Mouse (Mus musculus) Muller cell, postnatal 12 days (primary cell): ENCODE data around the gene Klhdc10.
A peak's percentile ranks its signal among the peaks of the same experiment; 100 is the strongest.
"Not testable (repeated sequence)": the region's sequence is repeated elsewhere in the genome, so short reads cannot be mapped to it uniquely, and the experiment has no call there.

Experiments
- DNase-seq: peaks from one replicate; pipeline ENCODE4 v3.0.0-alpha.2; 2015; ENCODE audit errors: inconsistent ontology term

The Klhdc10 gene

DNA sequence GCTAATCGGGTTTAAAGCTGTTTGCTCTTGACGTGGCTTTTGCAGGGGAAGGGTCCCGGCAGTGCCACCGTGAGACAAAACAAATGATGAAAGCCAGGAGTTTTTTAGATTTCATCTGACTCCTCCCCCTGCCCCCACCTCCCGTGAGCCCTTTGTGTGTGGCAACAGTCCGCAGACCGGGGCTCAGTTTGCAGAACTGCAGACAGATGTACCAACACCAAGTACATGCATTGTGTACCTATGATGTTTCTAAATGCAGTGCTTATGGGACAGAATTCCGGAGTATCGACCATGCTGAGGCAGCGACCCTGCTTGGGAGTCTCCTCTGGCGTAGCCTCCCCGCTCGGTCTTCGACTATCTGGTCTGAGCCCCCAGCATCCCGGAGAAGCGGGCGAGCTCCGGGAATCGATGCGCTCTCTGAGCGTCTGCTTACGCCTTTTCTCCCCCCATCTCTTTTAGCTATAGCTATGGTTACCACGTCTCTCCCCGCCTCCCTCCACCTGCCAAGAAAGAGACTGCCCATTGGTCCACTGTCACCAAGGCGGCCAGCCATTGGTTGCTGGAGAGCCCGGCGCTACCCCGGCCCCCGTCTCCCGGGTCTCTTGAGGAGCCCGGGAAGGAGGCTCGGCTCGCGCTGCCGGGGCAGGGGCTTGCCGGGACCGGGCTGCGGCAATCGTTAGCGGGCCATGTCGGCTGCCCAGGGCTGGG lies at the start of gene Klhdc10:
Gene Klhdc10, plus strand, starts transcription at position 561 of the 708 bp plus-strand sequence.
- DNase-seq: peak; percentile 99

DNA sequence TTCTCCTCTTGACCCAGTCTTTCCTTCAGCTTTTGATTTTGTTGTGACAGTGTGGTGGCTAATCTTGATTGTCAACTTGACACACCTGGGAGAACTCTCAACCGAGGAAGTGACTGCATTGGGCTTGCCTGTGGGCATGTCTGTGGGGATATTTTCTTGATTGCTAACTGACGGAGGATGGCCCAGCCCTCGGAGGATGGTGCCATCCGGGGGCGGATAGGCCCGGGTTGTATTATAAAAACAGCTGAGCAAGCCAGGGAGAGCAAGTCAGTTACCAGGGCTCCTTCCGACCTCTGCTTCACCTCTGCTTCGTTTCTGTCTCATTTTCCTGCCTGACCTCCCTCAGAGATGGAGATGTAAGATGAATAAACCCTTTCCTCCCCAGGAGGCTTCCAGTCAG lies 48.9 kb upstream of the Klhdc10 start:
- no peak for DNase-seq

DNA sequence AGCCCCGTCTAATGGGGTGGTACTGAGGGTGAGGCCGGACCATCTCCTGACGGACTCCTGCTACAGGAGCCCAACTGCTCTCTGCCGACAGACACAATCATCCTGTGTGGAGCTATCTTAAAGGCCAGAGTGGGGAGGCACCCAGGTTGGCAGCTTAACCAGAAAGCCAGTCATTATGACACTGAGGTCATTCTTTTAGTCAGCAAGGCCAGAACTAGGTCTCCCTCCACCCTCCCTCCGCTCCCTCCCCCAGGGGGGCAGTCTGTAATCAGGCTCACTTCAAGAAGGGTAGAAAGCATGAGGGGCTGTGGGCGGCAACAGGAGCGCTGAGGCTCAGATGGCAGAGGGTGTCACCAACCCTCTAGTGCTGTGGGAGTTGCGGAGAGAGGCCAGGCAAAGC lies 48.0 kb upstream of the Klhdc10 start:
- DNase-seq: no peak

DNA sequence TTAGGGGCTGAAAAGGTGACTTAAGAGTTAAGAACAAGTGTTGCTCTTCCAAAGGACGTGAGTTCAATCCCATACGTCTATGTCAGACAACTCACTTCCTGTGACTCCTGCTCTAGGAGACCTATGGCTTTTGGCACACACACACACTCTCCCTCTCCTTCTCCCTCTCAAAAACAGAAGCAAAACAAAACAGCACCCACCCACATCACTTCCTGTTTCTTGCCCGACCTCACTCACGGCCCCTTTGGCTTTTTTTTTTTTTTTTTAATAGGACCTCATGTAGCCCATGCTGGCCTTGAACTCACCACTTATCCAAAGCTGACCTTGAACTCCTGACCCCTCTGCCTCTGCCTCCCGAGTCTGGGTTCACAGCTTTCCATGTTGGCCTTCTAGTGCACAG lies 46.9 kb upstream of the Klhdc10 start:
- no peak for DNase-seq

DNA sequence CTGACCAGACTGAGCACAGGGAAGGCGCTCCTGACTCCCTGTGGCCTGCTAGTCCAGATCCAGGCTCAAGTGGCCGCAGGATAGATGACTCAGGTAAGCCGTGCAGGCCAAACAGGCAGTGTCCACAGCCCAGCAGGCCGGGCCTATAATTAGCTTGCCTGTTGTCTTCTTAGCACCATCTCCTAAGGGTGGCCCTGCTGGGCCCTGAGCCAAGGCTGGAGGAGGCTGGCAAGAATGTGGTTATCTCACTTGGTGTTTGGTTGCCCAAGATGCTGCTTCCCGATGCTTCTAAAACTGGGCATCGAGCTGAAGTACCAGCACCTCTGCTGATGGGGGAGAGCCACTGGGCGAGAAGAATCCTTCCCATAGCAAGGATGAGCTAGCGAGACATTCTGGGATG lies 46.0 kb upstream of the Klhdc10 start:
- peak; percentile 11 for DNase-seq

DNA sequence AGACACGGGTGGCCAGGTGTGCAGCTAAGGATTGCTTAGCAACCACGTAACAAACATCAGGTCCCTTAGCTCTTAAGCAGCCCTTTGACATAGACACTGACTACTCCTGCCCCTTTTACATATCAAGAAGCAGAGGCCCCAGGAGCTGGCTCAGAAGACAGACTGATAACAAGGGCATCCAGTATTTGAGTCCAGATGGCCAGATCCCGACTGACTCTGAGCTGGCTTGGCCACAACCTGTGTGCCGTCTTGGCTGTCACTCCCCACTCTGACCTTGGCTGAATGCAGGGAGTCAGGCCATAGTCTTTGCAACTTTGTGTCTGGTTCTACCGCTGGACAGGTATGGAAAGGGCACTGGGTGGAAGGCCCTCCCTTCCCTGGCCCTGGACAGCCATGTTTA lies 45.5 kb upstream of the Klhdc10 start:
- DNase-seq: no peak

DNA sequence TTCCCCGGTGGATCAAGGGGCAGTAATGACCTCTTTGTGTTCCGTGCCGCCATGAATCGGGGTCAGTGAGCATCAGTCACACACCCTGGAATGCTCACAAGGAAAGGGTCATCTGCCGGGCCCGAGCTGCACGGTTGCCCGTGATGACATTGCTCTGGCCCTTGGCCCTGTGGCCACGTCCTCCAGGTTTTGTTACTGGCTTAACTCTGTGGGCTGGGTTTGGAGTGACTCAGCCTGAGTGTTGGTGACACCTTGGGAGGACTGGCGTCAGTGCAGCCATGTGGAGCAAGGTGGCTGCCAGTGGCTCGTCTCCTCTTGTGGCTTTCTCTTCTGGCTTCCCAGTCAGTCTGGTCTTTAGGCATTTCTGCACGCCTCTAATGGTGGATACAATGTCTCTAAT lies 45.0 kb upstream of the Klhdc10 start:
- peak; percentile 60 for DNase-seq

DNA sequence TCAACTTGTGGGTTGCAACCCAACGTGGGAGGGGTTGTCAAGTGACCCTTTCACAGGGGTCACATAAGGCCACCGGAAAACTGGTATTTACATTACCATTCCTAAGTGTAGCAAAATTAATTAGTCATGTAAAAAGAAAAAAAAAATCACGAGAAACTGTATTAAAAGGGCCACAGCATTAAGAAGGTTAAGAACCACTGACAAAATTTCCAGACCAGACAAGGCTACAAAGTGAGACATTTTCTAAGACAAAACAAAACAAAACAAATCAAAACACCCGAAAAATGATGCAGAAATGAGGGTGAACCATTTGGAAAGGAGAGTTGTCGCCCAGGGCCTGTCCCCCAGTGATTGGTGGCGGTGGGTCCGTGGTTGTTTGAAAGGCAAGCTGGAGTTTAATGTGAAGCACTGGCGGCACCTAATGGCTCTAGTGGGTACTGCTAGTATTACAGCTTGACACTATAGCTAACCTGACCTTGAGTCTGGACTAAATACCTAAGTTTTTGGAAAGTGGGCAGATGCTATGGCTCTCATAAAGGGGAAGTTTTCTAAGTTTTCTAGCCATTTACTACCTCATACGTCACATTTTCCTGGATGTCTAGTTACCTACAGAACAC lies 44.0 kb upstream of the Klhdc10 start:
- DNase-seq: peak; percentile 79

DNA sequence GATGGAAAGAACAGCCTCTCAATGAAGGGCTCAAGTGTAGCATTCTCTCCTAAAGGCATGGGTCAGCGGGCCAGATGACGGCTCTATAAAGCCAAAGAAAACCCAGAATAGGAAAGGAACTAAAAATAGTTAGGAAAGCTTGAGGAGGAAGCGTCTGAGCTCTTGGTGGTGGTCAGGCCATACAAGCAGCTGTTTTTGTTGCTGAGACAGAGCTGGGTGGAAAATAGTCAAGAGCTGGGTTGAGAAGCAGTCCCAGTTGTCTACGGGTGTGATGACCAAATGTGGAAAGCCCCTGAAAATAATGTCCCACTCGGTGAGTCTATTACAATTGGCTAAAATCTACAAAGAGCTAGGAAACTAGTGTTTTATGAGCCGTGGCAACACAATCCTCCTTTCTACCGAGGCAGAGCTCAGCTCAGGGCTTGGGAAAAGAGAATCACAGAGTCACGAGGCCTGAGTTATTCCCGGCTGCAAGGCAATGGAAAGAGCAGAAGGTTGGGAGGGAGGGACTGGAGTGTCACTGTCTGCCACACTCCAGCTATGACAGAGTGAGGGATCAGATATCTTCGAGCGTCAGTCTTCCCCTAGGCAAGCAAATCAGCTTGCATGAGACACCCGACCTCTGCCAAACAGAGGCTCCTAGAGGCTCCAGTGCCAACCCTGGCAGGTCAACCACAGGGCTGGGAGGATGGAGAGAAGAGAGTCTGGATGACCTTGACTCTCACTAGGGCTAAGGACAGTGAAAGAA lies 41.7 kb upstream of the Klhdc10 start:
- no peak for DNase-seq

DNA sequence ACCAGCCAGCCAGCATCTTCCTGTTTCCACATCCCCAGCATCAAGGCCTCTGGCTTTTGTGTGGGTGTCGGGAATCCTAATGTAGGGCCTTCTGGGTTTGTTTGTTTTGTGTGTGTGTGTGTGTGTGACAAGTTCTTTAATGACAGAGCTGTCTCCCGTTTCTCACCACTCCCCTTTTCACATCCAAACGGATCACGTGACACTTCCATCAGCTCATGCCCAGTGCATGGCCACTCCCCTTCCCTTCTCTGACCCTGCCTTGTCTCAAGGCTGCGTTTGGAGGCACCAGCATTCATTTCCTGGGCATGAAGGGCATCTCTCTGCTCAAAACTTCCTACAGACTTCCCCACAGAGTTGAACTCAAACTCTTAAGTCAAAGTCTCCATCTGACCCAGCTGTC lies 37.9 kb upstream of the Klhdc10 start:
- DNase-seq: no peak

DNA sequence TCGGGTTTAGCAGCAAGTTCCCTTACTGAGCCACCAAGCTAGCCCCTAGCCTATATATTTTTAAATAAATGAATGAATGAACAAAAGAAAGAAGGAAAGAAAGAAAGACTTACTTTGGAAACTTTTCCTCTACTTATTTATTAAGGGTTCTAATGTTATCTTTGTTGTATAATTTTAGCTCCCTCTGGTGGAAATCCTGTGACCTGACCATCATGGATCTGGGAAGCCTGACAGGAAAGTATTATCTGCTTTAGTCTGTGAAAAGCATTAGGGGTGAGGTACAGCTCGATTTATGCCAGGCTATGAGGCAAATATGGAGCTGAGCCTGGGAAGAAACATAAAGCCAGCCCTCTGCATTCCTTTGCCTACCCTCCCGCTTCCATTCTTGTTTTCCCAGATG lies 32.4 kb upstream of the Klhdc10 start:
- DNase-seq: no peak

DNA sequence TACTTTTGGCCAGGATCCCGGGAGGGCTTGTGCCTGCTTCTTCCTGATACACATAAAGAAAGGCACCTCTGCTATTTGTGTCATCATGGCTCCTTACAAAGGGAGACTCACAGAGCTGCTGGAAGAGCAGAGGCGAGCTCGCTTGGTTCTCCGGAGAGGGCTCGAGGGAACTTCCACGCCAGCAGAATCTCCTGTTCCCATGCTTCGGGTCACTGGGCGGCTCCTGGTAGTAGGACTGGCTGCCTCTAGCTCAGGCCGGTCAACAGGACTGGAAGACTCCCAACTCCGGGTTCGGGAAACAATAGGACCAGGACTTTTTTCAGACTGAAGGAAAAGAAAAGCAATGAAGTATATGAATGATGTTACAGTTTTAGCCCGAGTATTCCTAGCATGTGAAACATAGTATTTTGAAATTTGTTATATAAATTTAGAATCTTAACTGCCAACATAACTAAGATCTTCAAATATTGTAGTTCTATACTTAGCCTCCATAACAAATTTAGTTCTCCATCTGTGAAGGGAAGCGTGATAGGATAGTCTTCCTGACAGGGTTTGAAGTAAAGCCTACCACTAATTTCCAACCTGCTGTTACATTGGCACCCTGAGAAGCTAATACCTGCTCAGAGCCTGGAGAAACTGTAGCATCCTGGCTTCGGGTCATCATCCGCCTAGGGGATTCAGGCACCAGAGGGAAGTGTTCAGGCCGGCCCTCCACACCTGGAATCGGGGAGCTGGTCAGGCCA lies 28.9 kb upstream of the Klhdc10 start:
- no peak for DNase-seq

DNA sequence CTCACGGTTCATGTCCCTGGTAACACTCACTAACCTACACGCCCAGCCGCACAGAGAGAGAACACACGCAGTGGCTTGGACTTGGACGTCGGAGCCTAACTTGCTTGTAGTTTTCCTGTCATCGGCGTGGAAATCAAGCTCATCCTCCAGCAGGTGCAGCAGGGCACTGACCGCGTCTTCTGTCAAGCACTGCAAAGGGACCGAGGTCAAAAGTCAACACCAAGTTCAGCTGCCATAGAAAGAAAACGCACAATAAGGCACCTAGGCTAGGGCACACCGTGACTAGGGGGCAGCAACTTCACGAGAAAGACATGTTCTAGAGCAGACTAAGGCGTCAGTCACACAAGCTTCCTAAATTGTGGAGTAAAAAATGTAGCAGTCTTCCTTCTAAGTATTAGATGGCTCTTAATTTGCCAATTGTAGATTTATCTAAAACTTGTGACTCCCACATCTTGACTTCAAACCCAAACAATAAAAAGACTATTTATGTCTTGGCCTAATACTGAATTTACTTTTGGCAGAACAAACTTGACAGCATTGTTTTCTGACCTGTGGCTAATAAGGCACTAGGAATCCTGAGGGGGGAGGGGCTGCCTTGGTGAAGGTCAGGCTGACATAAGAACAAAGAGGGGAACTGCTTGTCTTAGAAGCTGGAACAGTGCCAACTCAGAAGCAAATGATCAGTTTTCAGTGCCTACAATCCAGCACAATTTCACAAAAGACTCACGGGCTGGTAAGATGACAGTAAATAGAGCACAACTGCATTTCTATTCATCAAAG lies 26.7 kb upstream of the Klhdc10 start:
- no peak for DNase-seq

DNA sequence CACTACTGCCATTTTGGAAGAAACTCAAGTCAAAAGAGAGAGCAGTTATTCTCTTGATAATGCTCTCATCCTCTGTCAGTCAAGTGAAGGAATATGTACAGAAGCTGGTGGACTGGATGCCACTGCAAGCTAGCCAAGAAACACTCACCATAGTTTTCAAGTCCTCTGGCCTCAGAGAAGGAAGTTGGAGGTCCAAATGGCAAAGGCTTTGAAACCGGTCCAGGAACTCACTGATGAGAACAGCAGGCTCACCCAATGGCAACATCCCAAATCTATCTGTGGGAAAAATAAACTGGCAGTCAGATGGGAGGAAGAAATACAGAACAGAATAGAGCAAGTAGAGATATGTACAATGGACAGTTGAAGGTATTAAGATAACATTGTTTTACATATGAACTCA lies 25.9 kb upstream of the Klhdc10 start:
- DNase-seq: peak; percentile 35

DNA sequence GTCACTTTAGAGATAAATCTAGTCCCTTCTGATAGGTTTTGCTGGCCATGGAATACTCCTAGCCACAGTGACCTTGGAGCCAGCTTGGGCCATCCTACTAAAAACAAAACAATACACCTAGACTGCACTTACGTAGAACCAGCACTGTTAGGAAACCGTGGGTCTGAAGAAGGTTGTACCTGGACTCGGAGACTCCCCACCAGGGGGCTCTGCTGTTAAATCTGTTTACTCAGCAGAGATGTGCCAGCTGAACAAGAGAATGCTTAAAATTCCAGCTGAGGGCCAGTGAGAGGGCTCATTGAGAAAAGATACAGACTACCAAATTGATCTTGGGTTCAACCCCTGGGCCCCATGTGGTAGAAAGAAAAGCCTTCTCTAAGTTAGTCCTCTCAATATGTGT lies 20.6 kb upstream of the Klhdc10 start:
- no peak for DNase-seq

DNA sequence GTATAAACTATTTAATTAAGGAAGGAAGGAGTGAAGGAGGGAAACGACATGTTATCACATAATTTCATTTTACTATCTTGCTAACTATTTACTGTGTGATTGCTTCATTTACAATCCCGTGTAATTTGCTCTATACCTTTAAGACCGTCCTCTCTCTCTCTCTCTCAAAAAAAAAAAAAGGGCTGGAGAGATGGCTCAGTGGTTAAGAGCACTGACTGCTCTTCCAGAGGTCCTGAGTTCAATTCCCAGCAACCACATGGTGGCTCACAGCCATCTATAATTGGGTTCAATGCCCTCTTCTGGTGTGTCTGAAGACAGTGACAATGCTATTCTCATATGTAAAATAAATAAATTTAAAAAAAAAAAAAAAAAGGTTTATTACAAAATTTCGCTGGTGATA lies 11.4 kb upstream of the Klhdc10 start:
- not testable (repeated sequence) for DNase-seq

DNA sequence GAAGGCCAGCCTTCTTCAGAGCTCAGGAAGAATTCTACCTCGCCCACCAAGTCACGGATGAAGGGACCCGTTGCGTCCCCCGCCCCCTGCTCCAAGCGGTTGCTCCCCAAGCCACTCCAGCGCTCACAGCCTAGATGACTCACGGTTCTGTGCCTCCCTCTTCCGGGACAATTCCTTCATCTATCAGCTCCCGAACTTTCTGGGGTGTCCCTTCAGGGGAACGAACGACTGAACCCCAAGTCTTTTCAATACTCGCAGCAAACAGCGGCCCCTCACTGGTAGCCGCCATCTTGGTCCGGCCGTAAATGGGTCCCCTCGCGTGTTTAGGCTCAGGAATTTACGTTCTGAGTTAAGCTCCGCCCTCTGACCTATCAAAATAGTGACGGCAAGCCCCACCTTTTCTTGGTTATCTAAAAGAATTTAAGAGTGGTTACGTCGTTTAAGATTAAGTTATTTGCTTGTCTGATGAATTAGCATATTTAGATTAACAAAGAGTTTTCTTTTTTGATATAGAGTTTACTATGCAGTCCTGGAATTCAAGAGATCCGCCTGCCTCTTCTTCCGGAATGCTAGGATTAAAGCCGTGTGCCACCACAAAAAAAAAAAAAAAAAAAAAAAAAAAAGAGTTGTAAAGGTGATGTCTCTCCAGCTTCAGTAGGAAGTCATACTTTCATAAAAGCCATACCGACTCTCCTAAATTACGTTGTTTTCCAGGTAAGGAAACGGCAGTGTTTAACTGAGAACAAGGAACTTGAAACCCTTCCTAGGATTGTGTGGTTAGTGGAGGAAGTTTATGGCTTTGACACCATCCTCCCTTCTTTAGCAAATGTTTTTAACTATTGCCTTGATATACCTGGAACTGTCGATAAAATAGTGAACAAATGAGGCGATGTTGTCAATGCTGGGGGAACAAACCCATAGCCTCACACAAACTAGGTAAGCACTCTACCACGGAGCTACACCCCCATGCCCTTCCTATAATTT lies 10.7 kb upstream of the Klhdc10 start, which contains the start of gene Zc3hc1:
Gene Zc3hc1, minus strand, starts transcription at position 315 of the 984 bp plus-strand sequence.
- DNase-seq: peak; percentile 79

DNA sequence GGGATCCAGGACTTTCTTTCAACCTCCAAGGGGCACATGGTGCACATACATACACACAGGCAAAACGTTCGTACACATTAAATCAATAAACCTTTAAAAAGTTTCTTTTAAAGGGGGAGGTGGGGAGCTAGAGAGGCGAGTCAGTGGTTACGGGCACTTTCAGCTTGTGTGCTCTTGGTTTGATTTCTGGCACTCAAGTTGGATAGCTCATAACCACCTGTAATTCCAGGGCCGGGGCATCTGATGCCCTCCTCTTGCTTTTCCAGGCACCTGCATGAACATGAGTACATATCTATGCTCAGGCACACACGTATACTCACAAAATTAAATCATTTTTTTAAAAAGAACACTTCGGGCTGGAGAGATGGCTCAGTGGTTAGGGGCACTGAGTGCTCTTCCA lies 9.7 kb upstream of the Klhdc10 start:
- no peak for DNase-seq

DNA sequence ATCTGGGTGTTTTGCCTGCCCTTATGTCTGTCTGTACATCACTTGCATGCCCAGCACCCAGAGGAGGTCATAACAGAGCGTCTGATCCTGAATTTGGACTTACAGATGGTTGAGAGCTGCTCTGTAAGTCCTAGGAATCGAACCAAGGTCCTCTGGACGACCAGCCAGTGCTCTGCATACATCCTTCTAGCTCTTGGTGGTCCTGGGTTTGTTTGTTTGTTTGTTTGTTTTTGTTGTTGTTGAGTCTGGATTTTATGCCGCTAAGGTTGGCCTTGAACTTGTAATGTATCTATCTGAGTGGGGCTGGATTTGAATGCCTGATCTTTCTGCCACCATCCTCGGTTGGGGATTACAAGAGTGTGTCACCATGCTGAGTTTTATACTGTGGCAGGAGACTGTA lies 1.5 kb upstream of the Klhdc10 start:
- DNase-seq: no peak

DNA sequence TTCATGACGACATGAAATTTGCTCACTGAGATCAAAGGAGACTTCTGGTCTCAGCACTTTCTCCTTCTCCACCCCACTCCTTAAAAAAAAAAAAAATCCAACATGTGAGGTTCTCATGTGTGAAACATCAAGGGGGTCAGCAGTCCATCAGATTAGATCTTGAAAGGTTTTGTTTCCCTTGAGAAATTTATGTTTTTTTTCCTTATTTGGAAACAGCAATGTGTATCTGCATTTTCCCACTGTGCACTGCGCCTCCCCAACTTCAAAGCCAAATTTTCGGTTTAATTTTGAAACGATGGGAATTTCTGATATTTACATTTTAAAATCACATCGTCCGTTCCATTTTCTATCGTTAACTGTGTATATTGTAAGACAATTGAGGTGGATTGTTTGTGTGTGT lies 952 bp upstream of the Klhdc10 start:
- DNase-seq: no peak
